Mouse (Mus musculus) midbrain, embryonic 11.5 days (tissue): ENCODE data around the gene Gm5565. TPM values are rescaled to one million over a fixed set of nuclear protein-coding genes. Genes with fewer than 3 reads are reported as not detected.
"Not testable (repeated sequence)": the region's sequence is repeated elsewhere in the genome, so short reads cannot be mapped to it uniquely, and the experiment has no call there.

ENCODE experiments used
- ATAC-seq: fragments of 200-750 bp; cut with Nextera tagmentation; 2 replicates; pipeline ENCODE4 v1.8.0; 2017; ENCODE audit warnings: moderate TSS enrichment, moderate library complexity; ENCODE audit not compliant: low FRiP score
- DNase-seq: peaks from one replicate; pipeline ENCODE4 v3.0.0; 2015; ENCODE audit warnings: low spot score; ENCODE audit errors: missing footprints
- H3K27ac ChIP-seq: fragments of 300-500 bp; sonication (generic); 2 replicates; pipeline ENCODE4 v1.5.1; 2014; ENCODE audit warnings: low read depth, low read length
- H3K27me3 ChIP-seq: fragments of 300-500 bp; sonication (generic); 2 replicates; pipeline ENCODE4 v1.6.1; 2014; ENCODE audit warnings: mild to moderate bottlenecking, low read length, moderate library complexity, mixed read lengths; ENCODE audit not compliant: control insufficient read depth, insufficient read depth
- H3K36me3 ChIP-seq: fragments of 300-500 bp; sonication (generic); 2 replicates; pipeline ENCODE4 v1.6.1; 2014; ENCODE audit warnings: mild to moderate bottlenecking, low read length, moderate library complexity, mixed read lengths; ENCODE audit not compliant: control insufficient read depth, insufficient read depth
- H3K4me1 ChIP-seq: fragments of 300-500 bp; sonication (generic); 2 replicates; pipeline ENCODE4 v1.6.1; 2014; ENCODE audit warnings: low read length; ENCODE audit not compliant: control insufficient read depth, insufficient read depth
- H3K4me2 ChIP-seq: fragments of 300-500 bp; sonication (generic); 2 replicates; pipeline ENCODE4 v1.6.1; 2014; ENCODE audit warnings: mild to moderate bottlenecking, moderate library complexity
- H3K4me3 ChIP-seq: fragments of 300-500 bp; sonication (generic); 2 replicates; pipeline ENCODE4 v1.5.1; 2014; ENCODE audit warnings: low read depth, low read length
- H3K9ac ChIP-seq: fragments of 300-500 bp; sonication (generic); 2 replicates; pipeline ENCODE4 v1.6.1; 2014; ENCODE audit warnings: low read length
- H3K9me3 ChIP-seq: fragments of 300-500 bp; sonication (generic); 2 replicates; pipeline ENCODE4 v1.6.1; 2016; ENCODE audit warnings: low read length; ENCODE audit not compliant: control insufficient read depth
- WGBS: fragments of 180-500 bp; shearing (Covaris S2); extraction: QIAGEN DNeasy Blood & Tissue Kit; methylation state at CpG from one replicate; pipeline ENCODE4 v1.1.7; 2014; 5-methylcytosine and 5-hydroxymethylcytosine counted together
- polyA plus RNA-seq: library from polyadenylated mRNA; unstranded; fragments of >200 nt; fragmentation: Nextera tagmentation; extraction: Ambion mirVana; gene quantifications from 2 replicates; pipeline ENCODE4 v1.2.1, GENCODE M21; 2014

The Gm5565 gene
- not detected in 2 replicates for polyA plus RNA-seq

GRCm38 (mm10) chr5:146160439-146160838 is at the start of gene Gm5565:
TSS of gene Gm5565 (minus strand) at chr5:146160539.
- H3K36me3 ChIP-seq, DNase-seq, H3K9me3 ChIP-seq, H3K27me3 ChIP-seq, H3K4me2 ChIP-seq, H3K9ac ChIP-seq, H3K4me3 ChIP-seq, H3K4me1 ChIP-seq, H3K27ac ChIP-seq, ATAC-seq: not testable (repeated sequence)
- 93% methylated on average over 3 of the region's 3 CpGs for WGBS

GRCm38 (mm10) chr5:146205537-146205936 is 45.2 kb upstream of the Gm5565 start:
- Histone ChIP-seq H3K4me2 (no peak overlapping the region), H3K27me3 (no peaks in the 10 kb centered on the region), H3K36me3 (peaks cover 34% of the 10 kb centered on the region), H3K27ac (no peak overlapping the region), H3K4me3 (no peak overlapping the region), H3K4me1 (no peaks in the 10 kb centered on the region), H3K9me3 (no peaks in the 10 kb centered on the region; the same call in 1 of the 2 replicates), H3K9ac (no peak overlapping the region)
- ATAC-seq, result no peak
- no peak for DNase-seq
- 93% methylated on average over 5 of the region's 5 CpGs for WGBS

- 87% methylated on average over 2 of the region's 2 CpGs for WGBS
- Histone ChIP-seq H3K27ac (no peak overlapping the region), H3K4me3 (no peak overlapping the region), H3K27me3 (no peaks in the 10 kb centered on the region), H3K9ac (no peak overlapping the region), H3K36me3 (peaks cover 30% of the 10 kb centered on the region), H3K4me1 (no peaks in the 10 kb centered on the region), H3K9me3 (no peaks in the 10 kb centered on the region; the same call in 1 of the 2 replicates), H3K4me2 (no peak overlapping the region)
- DNase-seq, result no peak
- no peak for ATAC-seq
Observed at GRCm38 (mm10) chr5:146203921-146204320, 43.6 kb upstream of the Gm5565 start.

GRCm38 (mm10) chr5:146200580-146200979 is 40.2 kb upstream of the Gm5565 start:
- ATAC-seq (no peak), DNase-seq (no peak)
- WGBS, result 97% methylated on average over 6 of the region's 6 CpGs
- Histone ChIP-seq H3K4me2 (no peak overlapping the region), H3K27me3 (no peaks in the 10 kb centered on the region), H3K9ac (no peak overlapping the region), H3K9me3 (no peaks in the 10 kb centered on the region; the same call in 1 of the 2 replicates), H3K36me3 (peaks cover 12% of the 10 kb centered on the region; the same call in 1 of the 2 replicates), H3K4me1 (no peaks in the 10 kb centered on the region), H3K4me3 (no peak overlapping the region), H3K27ac (no peak overlapping the region)

- DNase-seq (no peak), ATAC-seq (no peak)
- H3K36me3 ChIP-seq, result peaks cover 11% of the 10 kb centered on the region; the same call in 1 of the 2 replicates
- WGBS, result 74% methylated on average over 2 of the region's 2 CpGs
- H3K4me1 ChIP-seq, result no peaks in the 10 kb centered on the region
- no peaks in the 10 kb centered on the region for H3K27me3 ChIP-seq
- no peak overlapping the region for H3K27ac ChIP-seq
- no peak overlapping the region for H3K4me2 ChIP-seq
- no peak overlapping the region for H3K9ac ChIP-seq
- no peak overlapping the region for H3K4me3 ChIP-seq
- no peaks in the 10 kb centered on the region; the same call in 1 of the 2 replicates for H3K9me3 ChIP-seq
Observed at GRCm38 (mm10) chr5:146199540-146199939, 39.2 kb upstream of the Gm5565 start.

GRCm38 (mm10) chr5:146199073-146199472 is 38.7 kb upstream of the Gm5565 start:
- no peaks in the 10 kb centered on the region for H3K27me3 ChIP-seq
- H3K4me2 ChIP-seq, result no peak overlapping the region
- peaks cover 9% of the 10 kb centered on the region; the same call in 1 of the 2 replicates for H3K36me3 ChIP-seq
- DNase-seq (no peak), ATAC-seq (no peak)
- H3K4me3 ChIP-seq, result no peak overlapping the region
- H3K27ac ChIP-seq, result no peak overlapping the region
- H3K9me3 ChIP-seq, result no peaks in the 10 kb centered on the region; the same call in 1 of the 2 replicates
- H3K9ac ChIP-seq, result no peak overlapping the region
- H3K4me1 ChIP-seq, result no peaks in the 10 kb centered on the region

GRCm38 (mm10) chr5:146193360-146193759 is 33.0 kb upstream of the Gm5565 start:
- H3K27me3 ChIP-seq, result no peaks in the 10 kb centered on the region
- no peaks in the 10 kb centered on the region for H3K36me3 ChIP-seq
- no peak overlapping the region for H3K4me2 ChIP-seq
- ATAC-seq, result no peak
- H3K9me3 ChIP-seq, result no peaks in the 10 kb centered on the region
- H3K9ac ChIP-seq, result no peak overlapping the region
- DNase-seq, result no peak
- WGBS, result 83% methylated on average over 8 of the region's 8 CpGs
- H3K4me3 ChIP-seq, result no peak overlapping the region
- H3K4me1 ChIP-seq, result no peaks in the 10 kb centered on the region
- H3K27ac ChIP-seq, result no peak overlapping the region

- 61% methylated on average over 3 of the region's 3 CpGs for WGBS
- Histone ChIP-seq H3K4me2 (no peak overlapping the region), H3K9me3 (no peaks in the 10 kb centered on the region), H3K36me3 (no peaks in the 10 kb centered on the region), H3K27ac (no peak overlapping the region), H3K27me3 (no peaks in the 10 kb centered on the region), H3K4me3 (no peak overlapping the region), H3K9ac (no peak overlapping the region), H3K4me1 (no peaks in the 10 kb centered on the region)
- ATAC-seq, result no peak
- DNase-seq, result no peak
Observed at GRCm38 (mm10) chr5:146190501-146191269, 30.3 kb upstream of the Gm5565 start.

- 72% methylated on average over 4 of the region's 4 CpGs for WGBS
- Histone ChIP-seq H3K4me3 (no peak overlapping the region), H3K9me3 (no peaks in the 10 kb centered on the region), H3K9ac (no peak overlapping the region), H3K4me2 (no peak overlapping the region), H3K4me1 (no peaks in the 10 kb centered on the region), H3K27ac (no peak overlapping the region), H3K36me3 (no peaks in the 10 kb centered on the region), H3K27me3 (no peaks in the 10 kb centered on the region)
- no peak for DNase-seq
- no peak for ATAC-seq
Observed at GRCm38 (mm10) chr5:146190093-146190492, 29.8 kb upstream of the Gm5565 start.
